Comparison of ENCODE assay signal across 21 mouse cellular contexts in genomic region chr11:118394538-118394937, GRCm38 (mm10). TPM values are rescaled to one million over a fixed set of nuclear protein-coding genes. Genes with fewer than 3 reads are reported as not detected.
DNase-seq lines count a peak whose midpoint lies in the region; ATAC-seq and TF ChIP-seq lines count a peak whose summit lies in the region.
"Had no signal": no experiment of that assay in that cellular context is flagged by ENCODE, and none has a peak within 500 bp of the region (broad histone marks: within the 10 kb centered on the region; RNA-seq: fewer than 3 reads in every experiment).

No protein-coding gene starts in this region.

- TF ChIP-seq CTCF in heart, adult 2 months (IDR thresholded peaks at IDR 0.05): no peak

- no peak overlapping the region for H3K27ac ChIP-seq in heart, adult 2 months
- 0 out of 2 replicates have a peak overlapping the region, but pooled peaks have one; percentile 23 for H3K27ac ChIP-seq in embryonic facial prominence, embryonic 12.5 days
- no peak overlapping the region for H3K27ac ChIP-seq in limb, embryonic 13.5 days
- H3K27ac ChIP-seq: heart, embryonic 10.5 days; intestine, embryonic 15.5 days; midbrain, embryonic 10.5 days had no signal

- H3K9ac ChIP-seq in heart, adult 2 months (ENCODE audit: low read depth, low read length): no peak overlapping the region
- H3K9ac ChIP-seq in embryonic facial prominence, embryonic 12.5 days: no peak overlapping the region
- H3K9ac ChIP-seq in limb, embryonic 13.5 days: 0 out of 2 replicates have a peak overlapping the region, but pooled peaks have one; percentile 13
- H3K9ac ChIP-seq: forebrain, postnatal 0 days; intestine, embryonic 15.5 days; liver, postnatal 0 days had no signal

- H3K4me3 ChIP-seq in heart, adult 2 months: no peak overlapping the region
- H3K4me3 ChIP-seq in embryonic facial prominence, embryonic 12.5 days: no peak overlapping the region
- H3K4me3 ChIP-seq in limb, embryonic 13.5 days: no peak overlapping the region
- H3K4me3 ChIP-seq: heart, embryonic 10.5 days; intestine, embryonic 15.5 days; midbrain, embryonic 10.5 days had no signal

- 63% methylated on average over 6 of the region's 6 CpGs for WGBS in heart, adult 2 months
- WGBS in embryonic facial prominence, embryonic 12.5 days: 56% methylated on average over 6 of the region's 6 CpGs
- WGBS in limb, embryonic 13.5 days: 61% methylated on average over 6 of the region's 6 CpGs

- TF ChIP-seq POLR2A in heart, adult 2 months (IDR thresholded peaks at IDR 0.05; ENCODE audit: insufficient read depth, low read depth, low read length): no peak

- no peak for TF ChIP-seq EP300 in heart, adult 2 months (IDR thresholded peaks at IDR 0.05; ENCODE audit: insufficient read depth, low read depth, low read length)

- H3K36me3 ChIP-seq in heart, adult 2 months (ENCODE audit: control insufficient read depth, insufficient read depth, low read length): no peaks in the 10 kb centered on the region
- H3K36me3 ChIP-seq in embryonic facial prominence, embryonic 12.5 days: no peaks in the 10 kb centered on the region
- peaks cover 9% of the 10 kb centered on the region for H3K36me3 ChIP-seq in limb, embryonic 13.5 days
- H3K36me3 ChIP-seq: midbrain, embryonic 10.5 days had no signal

- no peaks in the 10 kb centered on the region; the same call in 1 of the 2 replicates for H3K9me3 ChIP-seq in embryonic facial prominence, embryonic 12.5 days
- peaks cover 8% of the 10 kb centered on the region; the same call in 1 of the 2 replicates for H3K9me3 ChIP-seq in limb, embryonic 13.5 days
- H3K9me3 ChIP-seq: heart, embryonic 10.5 days; intestine, embryonic 15.5 days; midbrain, embryonic 10.5 days had no signal

- H3K4me2 ChIP-seq in embryonic facial prominence, embryonic 12.5 days (replicated peaks): no peak overlapping the region
- H3K4me2 ChIP-seq in limb, embryonic 13.5 days (replicated peaks): no peak overlapping the region
- H3K4me2 ChIP-seq: intestine, embryonic 15.5 days; liver, embryonic 11.5 days had no signal

- intact Hi-C loops in heart, adult 2 months (cut with DNase I): no loop called here

- no peak for ATAC-seq in embryonic facial prominence, embryonic 12.5 days (ENCODE audit: insufficient number of reproducible peaks, insufficient read depth, low FRiP score, low TSS enrichment)
- no peak for ATAC-seq in limb, embryonic 13.5 days (ENCODE audit: low FRiP score, low read depth)
- ATAC-seq: forebrain, postnatal 0 days; hindbrain, embryonic 16.5 days; intestine, embryonic 15.5 days; liver, postnatal 0 days; lung, postnatal 0 days had no signal

- no peaks in the 10 kb centered on the region for H3K27me3 ChIP-seq in heart, adult 2 months (ENCODE audit: control insufficient read depth, insufficient read depth, low read length)
- H3K27me3 ChIP-seq in embryonic facial prominence, embryonic 12.5 days: no peaks in the 10 kb centered on the region
- H3K27me3 ChIP-seq in limb, embryonic 13.5 days: no peaks in the 10 kb centered on the region
- H3K27me3 ChIP-seq: intestine, embryonic 15.5 days had no signal

- H3K4me1 ChIP-seq in heart, adult 2 months (ENCODE audit: control insufficient read depth, insufficient read depth, low read length): peaks cover under 1% of the 10 kb centered on the region
- H3K4me1 ChIP-seq in embryonic facial prominence, embryonic 12.5 days: 0 out of 2 replicates have a peak, but pooled peaks cover 5% of the 10 kb centered on the region
- peaks cover 10% of the 10 kb centered on the region for H3K4me1 ChIP-seq in limb, embryonic 13.5 days
- H3K4me1 ChIP-seq: midbrain, embryonic 10.5 days had no signal

- peak; percentile 84 for DNase-seq in heart, adult 11 months
- DNase-seq in heart, adult 2 months: no peak
- peak; percentile 3 for DNase-seq in right cerebral cortex, postnatal 14 days
- no peak for DNase-seq in right cerebral cortex, postnatal 36 days (ENCODE audit: low spot score in 2 of 2)
- DNase-seq in adipocyte (ENCODE audit: low spot score): no peak
- DNase-seq: forebrain, postnatal 0 days; heart, postnatal 4 days; kidney, adult 9 months; left cerebral cortex, postnatal 4 days; liver, postnatal 0 days; right cerebral cortex, postnatal 25 days; thymus, postnatal 25 days had no signal

- H3K79me2 ChIP-seq in heart, adult 2 months (replicated peaks; ENCODE audit: control insufficient read depth, insufficient read depth, low read length): no peaks in the 10 kb centered on the region

RNA-seq across cellular contexts. Expression of gene Lgals3bp, which starts 7.4 kb away (rescaled TPM):
- total RNA-seq in heart, adult 2 months (2021): 10 to 100 TPM; 20.2 to 28.6 TPM
- 112 and 121 TPM in 2 replicates for polyA plus RNA-seq in heart, adult 2 months (2012; rRNA removed)
- polyA plus RNA-seq in embryonic facial prominence, embryonic 12.5 days (2016; fragmentation: Nextera tagmentation; extraction: Ambion mirVana): 1.4 and 2.7 TPM in 2 replicates
- polyA plus RNA-seq in limb, embryonic 13.5 days (2015; fragmentation: Nextera tagmentation; extraction: Ambion mirVana): 7.3 TPM in 2 replicates

RNA-seq across cellular contexts. Expression of gene Cant1, which starts 24.3 kb away (rescaled TPM):
- total RNA-seq in heart, adult 2 months (2021): 10 to 100 TPM; 17.7 to 18.2 TPM
- 21.6 and 23.4 TPM in 2 replicates for polyA plus RNA-seq in heart, adult 2 months (2012; rRNA removed)
- polyA plus RNA-seq in embryonic facial prominence, embryonic 12.5 days (2016; fragmentation: Nextera tagmentation; extraction: Ambion mirVana): 33.4 and 35.5 TPM in 2 replicates
- polyA plus RNA-seq in limb, embryonic 13.5 days (2015; fragmentation: Nextera tagmentation; extraction: Ambion mirVana): 31.1 and 32.1 TPM in 2 replicates

RNA-seq across cellular contexts. Expression of gene C1qtnf1, which starts 33.5 kb away (rescaled TPM):
- total RNA-seq in heart, adult 2 months (2021): 10 to 100 TPM; 15.2 to 16.0 TPM
- 15.3 and 20.1 TPM in 2 replicates for polyA plus RNA-seq in heart, adult 2 months (2012; rRNA removed)
- polyA plus RNA-seq in embryonic facial prominence, embryonic 12.5 days (2016; fragmentation: Nextera tagmentation; extraction: Ambion mirVana): 5.7 and 6.7 TPM in 2 replicates
- polyA plus RNA-seq in limb, embryonic 13.5 days (2015; fragmentation: Nextera tagmentation; extraction: Ambion mirVana): 6.6 TPM in 2 replicates

RNA-seq across cellular contexts. Expression of gene Timp2, which starts 39.0 kb away (rescaled TPM):
- 100 to 1,000 TPM in 1 of 2 experiments, 10 to 100 TPM in 1; 99.2 to 109 TPM for total RNA-seq in heart, adult 2 months (2021)
- 98.9 and 121 TPM in 2 replicates for polyA plus RNA-seq in heart, adult 2 months (2012; rRNA removed)
- polyA plus RNA-seq in embryonic facial prominence, embryonic 12.5 days (2016; fragmentation: Nextera tagmentation; extraction: Ambion mirVana): 104 and 115 TPM in 2 replicates
- polyA plus RNA-seq in limb, embryonic 13.5 days (2015; fragmentation: Nextera tagmentation; extraction: Ambion mirVana): 115 and 116 TPM in 2 replicates

RNA-seq across cellular contexts. Expression of gene Cep295nl, which starts 52.2 kb away (rescaled TPM):
- under 1 TPM; 0.32 to 0.65 TPM for total RNA-seq in heart, adult 2 months (2021)
- 0.15 and 0.18 TPM in 2 replicates for polyA plus RNA-seq in heart, adult 2 months (2012; rRNA removed)
- 0.60 and 0.70 TPM in 2 replicates for polyA plus RNA-seq in embryonic facial prominence, embryonic 12.5 days (2016; fragmentation: Nextera tagmentation; extraction: Ambion mirVana)
- polyA plus RNA-seq in limb, embryonic 13.5 days (2015; fragmentation: Nextera tagmentation; extraction: Ambion mirVana): 0.55 and 0.86 TPM in 2 replicates
- polyA plus RNA-seq: liver, embryonic 11.5 days; stomach, embryonic 14.5 days had no signal

Comparison
In these comparisons a context has a peak if more than half of its experiments do, and no peak if none do; other contexts are left out.
1. DNase-seq: peak in heart, adult 11 months (single experiment) and right cerebral cortex, postnatal 14 days (single experiment); none in heart, adult 2 months (0 of 2), right cerebral cortex, postnatal 36 days (0 of 2) and adipocyte (single experiment).
2. RNA of gene Lgals3bp, which starts 7.4 kb away (polyA plus RNA-seq): 112 to 121 TPM in heart, adult 2 months; 7.3 TPM in limb, embryonic 13.5 days and 1.4 to 2.7 TPM in embryonic facial prominence, embryonic 12.5 days; every median in the first group is over 10 times any median in the second.